Mouse (Mus musculus) left cerebral cortex, adult 9 months (tissue): Measurements from ENCODE around the gene Atp6ap1.

Experiments
- DNase-seq, 2 experiments: peaks; one replicate each; pipeline ENCODE4 v3.0.0; 2022; ENCODE audit warnings: low spot score in 2 of 2

The Atp6ap1 gene

GRCm38 (mm10) chrX:74304867-74305700, 8.2 kb downstream of the Atp6ap1 start, which contains the start of gene Gdi1:
Gene Gdi1, plus strand, starts transcription at chrX:74304998.
- peak; percentile 42 to 66 for DNase-seq

GRCm38 (mm10) chrX:74312540-74313464, 15.9 kb downstream of the Atp6ap1 start, which contains the start of gene Fam50a:
Gene Fam50a, plus strand, starts transcription at chrX:74313033.
- peak; percentile 80 to 89 for DNase-seq

- DNase-seq: peak in 1 of 2 experiments; percentile 40
These were observed 31.8 kb downstream of the Atp6ap1 start, which contains the start of gene Plxna3 for GRCm38 (mm10) chrX:74328725-74329161. Gene Plxna3, plus strand, starts transcription at chrX:74329066.

- no peak for DNase-seq
These were observed 32.3 kb downstream of the Atp6ap1 start for GRCm38 (mm10) chrX:74329215-74329671.

GRCm38 (mm10) chrX:74330166-74330930, 33.5 kb downstream of the Atp6ap1 start:
- DNase-seq: no peak

- DNase-seq: no peak
These were observed 56.0 kb downstream of the Atp6ap1 start for GRCm38 (mm10) chrX:74352645-74353466.

- DNase-seq: peak in 1 of 2 experiments; percentile 79
These were observed 56.5 kb downstream of the Atp6ap1 start, which contains the start of gene Lage3 for GRCm38 (mm10) chrX:74353467-74353770. Gene Lage3, minus strand, starts transcription at chrX:74353618.
